Mouse (Mus musculus) kidney, adult 9 months (tissue): ENCODE measurements around the gene Nos1.
A peak's percentile ranks its signal among the peaks of the same experiment; 100 is the strongest.

Experiments used
- DNase-seq: peaks from one replicate; pipeline ENCODE4 v3.0.0; 2022

Gene Nos1

DNA sequence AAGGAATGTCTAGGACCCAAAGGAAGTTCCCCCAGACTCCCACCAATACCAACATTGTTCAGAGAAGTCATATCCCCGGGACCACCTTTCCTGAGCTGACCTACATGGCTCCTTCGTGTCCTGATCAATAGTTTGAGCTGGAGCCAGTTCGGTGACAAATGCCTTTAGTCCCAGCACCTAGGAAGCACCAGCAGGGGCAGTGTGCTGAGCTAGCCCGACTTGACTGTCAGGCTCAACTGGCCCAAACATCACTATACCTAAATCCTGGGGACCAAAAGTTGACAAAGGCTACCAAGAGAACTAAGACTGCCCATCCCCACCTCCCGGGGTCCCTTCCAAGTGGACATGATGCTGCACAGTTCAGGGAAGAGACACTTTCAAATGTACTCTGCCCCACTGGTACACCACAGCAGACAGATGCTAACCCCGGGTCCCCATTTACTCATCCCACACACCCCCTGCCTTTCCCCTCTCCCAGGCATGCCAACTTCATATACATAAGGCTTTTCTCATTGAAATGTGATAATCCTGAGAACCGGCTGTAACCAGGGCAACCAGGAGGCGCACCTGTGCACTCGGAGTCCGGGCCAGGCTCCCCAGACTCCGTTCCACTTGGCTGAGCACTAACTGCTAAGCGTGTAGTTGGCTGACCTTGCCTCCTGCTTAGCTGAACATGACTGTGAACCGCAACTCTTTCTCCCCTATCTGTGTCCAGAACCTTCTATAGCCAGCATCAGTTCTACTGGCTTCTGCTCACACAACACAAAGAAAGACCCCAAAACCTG, 120.3 kb downstream of the Nos1 start:
- DNase-seq: peak; percentile 44

DNA sequence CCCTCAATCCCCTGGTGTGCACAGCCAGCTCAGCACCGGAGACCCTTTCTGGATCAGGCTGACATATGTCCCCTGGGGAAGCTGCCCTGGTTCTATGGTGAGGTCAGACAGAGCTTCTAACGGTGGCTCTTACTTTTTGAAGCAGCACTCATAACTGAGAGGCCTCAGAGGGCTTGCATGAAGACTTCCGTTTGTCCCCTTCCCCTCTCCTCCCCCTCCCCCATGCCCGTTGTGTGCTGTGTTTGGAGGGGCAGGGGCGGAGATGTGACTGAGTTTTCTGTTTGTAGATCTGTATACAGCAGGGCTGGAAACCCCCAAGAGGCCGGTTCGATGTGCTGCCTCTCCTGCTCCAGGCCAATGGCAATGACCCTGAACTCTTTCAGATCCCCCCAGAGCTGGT, 122.7 kb downstream of the Nos1 start:
- DNase-seq: no peak

DNA sequence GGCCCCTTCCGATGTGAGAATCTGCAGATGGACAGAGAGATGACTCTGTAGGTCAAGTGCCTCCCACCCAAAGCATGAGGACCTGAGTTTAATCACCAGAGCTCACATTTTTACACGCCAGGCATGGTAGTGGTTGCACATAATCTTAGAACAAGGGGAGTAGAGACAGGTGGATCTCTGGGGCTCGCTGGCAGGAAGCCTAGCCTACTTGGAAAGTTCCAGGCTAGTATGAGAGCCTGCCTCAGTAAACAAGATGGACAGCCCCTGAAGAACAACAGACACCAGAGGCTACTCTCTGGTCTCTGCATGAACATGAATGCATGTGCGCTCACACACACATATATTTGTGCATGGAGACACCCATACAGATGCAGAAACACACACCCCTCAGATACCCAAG, 124.9 kb downstream of the Nos1 start:
- no peak for DNase-seq

DNA sequence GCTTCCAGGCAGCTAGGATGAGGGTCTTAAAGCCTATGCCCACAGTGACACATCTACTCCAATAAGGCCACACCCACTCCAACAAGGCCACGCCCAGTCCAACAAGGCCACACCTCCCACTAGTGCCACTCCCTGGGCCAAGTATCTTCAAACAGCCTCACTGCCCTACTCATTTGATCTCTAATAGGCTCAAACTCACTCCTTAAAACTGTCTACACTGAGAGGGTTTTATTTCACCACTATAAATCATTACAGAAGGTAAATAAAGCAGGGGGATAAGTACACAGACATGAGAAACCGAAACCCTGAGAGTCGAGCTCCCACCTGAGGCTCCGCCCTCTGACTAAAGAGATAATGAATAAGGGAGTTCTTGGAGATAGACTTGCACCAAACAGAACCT, 128.7 kb downstream of the Nos1 start:
- DNase-seq: no peak

DNA sequence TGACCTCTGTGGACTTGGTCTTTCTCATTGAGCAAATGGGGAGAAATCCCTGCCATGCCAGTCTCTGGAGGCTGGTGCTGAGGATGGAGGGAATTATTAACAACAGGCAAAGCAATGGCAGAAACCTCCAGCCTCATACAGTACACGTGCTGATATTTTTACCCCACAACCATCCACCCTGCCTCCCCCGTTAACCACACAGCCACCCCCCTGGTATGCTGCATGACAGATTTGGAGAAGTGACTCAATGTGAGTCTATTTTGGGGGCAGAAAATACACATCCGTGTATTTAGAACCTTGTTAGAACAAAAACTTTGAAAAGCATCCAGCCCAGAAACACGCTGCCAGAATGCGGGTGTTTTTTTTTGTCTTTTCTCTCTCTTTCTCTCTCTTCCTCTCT, 135.5 kb downstream of the Nos1 start:
- no peak for DNase-seq

DNA sequence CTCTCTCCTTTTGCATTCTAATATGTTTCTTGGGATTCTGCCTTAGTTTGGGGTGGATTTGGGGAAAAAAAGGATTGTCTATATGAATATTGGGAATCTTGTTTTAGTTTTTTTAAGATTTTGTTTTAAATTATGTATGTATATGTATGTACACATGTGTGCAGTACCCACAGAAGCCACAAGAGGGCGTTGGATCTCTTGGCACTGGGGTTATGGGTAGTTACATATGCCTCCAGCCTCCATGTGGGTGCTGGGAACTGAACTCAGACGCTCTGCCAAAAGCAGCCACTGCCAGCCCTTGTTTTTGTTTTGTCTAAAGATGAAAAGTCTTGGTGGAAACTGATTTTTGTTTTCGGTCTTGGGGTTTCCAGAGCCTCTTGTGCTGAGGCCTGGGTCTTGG, 136.1 kb downstream of the Nos1 start:
- no peak for DNase-seq

DNA sequence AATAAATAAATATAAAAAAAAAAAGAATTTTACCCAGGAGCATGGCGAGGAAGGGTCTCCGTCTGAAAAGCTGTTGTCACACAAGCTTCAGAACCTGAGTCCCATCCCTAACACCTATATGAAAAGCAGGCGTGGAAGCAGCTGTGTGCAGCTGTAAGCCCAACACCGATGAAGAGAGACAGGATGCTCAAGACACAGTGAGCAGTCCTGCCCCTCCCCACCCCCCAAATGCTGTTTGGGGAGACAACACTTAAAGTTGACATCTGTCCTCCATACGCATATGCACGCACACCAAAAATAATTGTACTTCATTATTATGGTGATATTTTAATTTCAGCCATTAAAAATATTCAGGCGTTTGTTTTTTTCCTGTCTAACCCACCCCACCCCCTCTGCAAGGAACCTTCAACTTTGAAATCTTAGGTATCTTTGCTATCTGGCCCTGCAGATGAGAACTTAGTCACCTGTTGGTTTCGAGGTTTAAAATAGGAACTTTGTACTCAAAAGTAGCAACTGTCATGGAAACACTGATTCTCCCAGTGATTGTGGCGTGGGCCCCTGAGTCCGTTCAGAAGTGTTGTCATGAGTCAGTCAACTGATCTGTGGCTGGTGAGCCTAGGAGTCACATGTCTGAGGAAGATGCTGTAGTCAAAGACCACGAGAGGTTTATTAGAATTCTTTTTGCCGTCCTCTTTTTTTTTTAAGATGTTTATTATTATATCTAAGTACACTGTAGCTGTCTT, 141.1 kb downstream of the Nos1 start:
- DNase-seq: no peak

DNA sequence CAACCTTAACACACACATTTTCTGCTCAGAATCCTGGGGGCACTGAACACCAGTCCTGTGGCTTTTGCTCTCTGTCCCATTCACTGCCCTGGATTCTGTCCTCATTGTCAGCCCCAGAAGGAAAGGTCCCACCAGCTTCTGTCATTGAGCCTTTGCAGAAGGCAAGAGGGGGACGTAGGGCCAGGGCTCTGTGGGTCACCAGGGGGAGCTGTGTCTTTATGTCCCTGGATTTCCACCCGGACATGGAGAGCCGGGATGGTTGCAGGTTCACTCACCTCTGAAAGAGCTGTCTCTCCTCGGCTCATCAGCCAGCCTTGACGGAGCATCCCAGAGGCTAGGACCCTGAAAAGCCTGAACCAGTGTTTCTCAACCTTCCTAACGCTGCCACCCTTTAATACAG, 142.9 kb downstream of the Nos1 start:
- no peak for DNase-seq

DNA sequence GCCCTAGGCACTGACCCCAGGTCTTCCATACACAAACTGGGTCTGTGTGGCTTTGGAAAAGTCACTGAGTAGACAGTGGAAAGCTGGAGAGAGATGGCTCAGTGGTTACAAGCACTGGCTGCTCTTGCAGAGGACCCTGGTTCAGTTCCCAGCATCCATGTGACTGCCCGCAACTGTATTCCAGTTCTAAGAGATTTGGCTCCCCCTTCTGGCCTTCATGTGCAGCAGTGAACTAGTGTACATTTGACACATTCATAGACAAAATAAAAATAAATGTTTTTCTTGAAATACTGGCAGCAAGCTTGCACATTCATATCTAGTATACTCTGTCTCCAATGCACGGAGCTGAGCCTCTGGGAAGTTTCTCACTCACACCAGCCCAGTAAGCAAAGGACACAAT, 147.7 kb downstream of the Nos1 start:
- no peak for DNase-seq

DNA sequence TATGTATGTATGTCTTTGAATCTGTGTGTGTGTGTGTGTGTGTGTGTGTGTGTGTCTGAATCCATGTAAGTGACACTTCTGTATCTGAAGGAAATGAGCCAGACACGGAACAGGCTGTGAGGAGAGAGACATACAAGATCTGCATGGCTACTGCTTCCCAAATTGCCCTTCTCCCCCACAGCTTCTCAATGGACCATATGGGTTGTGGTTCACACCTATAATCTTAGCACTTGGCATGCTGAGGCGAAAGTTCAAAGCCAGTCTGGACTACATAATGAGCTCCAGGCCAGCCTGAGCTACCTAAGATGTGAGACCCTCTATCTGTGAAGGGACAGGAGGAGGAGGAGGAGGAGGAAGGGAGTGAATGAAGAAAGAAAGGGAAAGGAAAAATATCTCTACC, 151.4 kb downstream of the Nos1 start:
- DNase-seq: no peak

DNA sequence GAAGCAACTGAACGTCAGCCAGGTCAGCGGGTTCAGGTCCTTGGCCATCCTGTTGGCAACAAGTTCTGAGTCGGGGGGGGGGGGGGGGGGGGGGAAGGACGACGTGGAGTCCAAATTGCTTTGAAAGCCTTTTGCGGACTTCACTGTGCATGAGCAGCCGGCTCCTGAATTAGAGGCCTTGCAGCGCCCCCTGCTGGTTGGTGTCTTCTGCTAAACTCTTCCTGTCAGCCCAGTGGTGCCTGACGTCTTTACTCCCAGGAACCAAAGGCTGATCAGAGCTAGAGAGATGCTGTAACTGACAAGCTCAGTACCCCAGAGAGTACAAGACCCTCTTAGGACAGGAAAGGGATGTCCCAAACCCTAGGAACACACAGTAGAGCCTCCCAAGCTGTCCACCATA, 152.0 kb downstream of the Nos1 start:
- peak; percentile 83 for DNase-seq

DNA sequence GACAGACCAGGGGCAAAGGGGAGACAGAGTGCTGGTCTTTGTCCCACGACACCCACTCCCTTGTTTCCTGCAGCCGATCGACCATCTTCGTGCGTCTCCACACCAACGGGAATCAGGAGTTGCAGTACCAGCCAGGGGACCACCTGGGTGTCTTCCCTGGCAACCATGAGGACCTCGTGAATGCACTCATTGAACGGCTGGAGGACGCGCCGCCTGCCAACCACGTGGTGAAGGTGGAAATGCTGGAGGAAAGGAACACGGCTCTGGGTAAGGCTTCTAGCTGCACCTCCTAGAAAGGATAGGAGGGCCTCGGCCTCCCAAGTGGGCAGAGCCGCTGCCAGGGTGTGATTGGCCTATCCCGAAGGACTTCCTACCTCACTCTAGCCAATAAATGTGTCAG, 155.5 kb downstream of the Nos1 start:
- no peak for DNase-seq

DNA sequence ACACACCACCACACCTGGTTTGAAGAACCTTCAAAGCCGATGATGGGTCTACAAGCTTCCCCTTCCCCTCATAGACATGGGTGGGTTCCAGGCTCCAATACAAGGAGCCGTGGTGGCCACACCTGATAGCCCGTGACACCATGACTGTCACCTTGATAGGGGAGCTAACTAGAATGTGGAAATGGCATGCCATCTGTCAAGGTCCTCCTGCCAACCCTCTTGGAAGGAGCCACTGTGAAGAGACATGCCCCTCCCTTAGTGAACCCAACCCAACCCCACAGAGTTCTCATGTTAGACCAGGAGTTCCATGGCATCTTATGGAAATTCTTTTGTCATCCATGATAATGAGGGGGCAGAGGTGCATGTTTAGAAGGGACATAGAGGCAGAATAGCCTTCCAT, 156.4 kb downstream of the Nos1 start:
- no peak for DNase-seq

DNA sequence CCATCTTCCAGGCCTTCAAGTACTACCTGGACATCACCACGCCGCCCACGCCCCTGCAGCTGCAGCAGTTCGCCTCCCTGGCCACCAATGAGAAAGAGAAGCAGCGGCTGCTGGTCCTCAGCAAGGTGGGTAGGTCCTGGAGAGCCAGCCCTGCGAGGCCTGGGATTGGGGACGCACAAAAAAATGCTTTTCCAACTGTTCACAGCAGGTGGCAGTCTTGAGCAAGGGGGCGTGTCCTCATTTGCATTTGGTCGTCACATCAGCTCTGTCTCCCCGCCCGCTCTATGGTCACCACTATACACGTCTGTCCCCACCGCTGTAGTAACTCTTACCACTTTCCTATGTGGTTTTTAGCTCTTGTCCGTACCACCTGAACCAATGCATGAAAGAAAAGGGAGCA, 157.3 kb downstream of the Nos1 start:
- peak; percentile 63 for DNase-seq

DNA sequence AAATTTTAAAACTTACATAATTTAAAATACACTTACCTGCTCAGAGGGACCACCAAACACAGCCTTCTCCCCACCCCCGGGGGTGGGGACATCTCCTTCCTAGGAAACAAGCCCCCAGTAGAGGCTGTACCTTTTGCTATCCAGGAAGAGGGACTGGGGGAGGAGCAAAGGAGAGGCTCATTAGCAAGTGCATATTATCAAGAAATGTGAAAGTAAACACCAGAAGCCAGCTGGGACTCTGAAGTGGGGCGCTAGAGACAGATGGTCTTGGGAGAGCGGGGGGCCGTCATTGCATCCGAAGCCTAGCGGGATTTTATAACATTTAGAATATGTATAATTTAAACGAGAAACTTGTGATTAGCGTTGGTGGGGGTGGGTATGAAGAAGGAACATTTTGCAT, 158.6 kb downstream of the Nos1 start:
- no peak for DNase-seq

DNA sequence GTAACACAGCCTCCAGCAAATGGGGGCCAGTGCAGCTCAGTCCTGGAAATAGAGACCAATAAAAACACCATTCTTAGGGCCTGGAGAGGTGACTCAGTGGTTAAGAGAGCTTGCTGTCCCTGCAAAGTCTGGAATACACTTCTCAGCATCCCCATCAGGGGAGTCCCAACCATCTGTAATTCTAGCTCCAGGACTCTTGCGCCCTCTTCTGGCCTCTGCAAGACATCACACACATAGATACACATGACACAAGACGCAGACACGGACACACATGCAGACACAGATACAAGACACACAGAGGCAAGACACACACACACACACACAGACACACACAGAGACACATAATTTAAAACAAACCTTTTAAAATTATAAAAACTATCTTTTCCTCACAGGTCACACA, 160.7 kb downstream of the Nos1 start:
- DNase-seq: no peak

DNA sequence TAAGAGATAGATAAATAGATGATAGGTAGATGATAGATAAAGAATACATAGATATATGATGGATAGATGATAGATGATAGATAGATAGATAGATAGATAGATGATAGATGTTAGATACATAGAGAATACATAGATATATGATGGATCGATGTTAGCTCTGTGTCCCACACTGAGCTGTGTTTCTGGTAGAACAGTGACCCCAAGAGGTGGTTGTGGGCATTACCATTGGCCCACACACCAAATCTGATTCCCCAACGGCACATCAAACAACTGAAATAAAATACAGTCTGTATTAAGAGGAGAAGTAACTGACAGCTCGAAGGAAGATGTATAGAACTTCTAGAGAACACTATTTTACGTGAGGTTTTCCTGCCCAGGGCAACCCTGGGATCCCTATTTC, 165.8 kb downstream of the Nos1 start:
- peak; percentile 59 for DNase-seq

DNA sequence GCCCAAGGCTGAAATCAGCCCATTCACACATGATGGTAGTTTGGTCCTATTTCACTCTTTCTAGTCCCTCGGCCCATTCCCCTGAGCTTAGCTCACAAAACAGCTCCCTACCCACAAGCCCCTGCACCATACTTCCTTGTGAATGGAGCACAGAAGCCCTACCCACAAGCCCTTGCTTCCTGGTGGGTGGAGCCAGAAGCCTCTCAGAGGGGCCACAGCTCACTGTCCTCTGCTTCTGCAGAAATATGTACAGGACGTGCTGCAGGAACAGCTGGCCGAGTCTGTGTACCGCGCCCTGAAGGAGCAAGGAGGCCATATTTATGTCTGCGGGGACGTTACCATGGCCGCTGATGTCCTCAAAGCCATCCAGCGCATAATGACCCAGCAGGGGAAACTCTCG, 168.6 kb downstream of the Nos1 start:
- no peak for DNase-seq

DNA sequence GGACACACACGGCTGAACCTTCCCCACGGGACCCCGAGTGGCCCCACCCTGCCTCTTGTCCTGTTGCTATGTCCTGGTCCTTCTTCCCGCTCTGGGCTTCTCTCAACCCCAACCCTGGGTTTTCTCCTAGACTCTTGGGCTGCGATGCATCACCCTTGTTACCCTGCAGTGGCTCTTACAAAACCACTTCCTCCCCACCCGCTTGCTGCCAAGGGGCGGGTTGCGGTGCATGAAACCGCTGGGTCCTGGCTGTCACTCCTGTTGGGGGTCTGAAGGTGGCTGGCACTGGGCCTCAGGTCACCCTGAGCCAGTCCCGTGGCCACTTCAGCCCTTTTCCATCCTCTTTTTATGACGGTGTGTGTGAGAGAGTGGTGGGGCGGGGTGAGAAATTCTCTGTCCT, 173.1 kb downstream of the Nos1 start:
- no peak for DNase-seq

DNA sequence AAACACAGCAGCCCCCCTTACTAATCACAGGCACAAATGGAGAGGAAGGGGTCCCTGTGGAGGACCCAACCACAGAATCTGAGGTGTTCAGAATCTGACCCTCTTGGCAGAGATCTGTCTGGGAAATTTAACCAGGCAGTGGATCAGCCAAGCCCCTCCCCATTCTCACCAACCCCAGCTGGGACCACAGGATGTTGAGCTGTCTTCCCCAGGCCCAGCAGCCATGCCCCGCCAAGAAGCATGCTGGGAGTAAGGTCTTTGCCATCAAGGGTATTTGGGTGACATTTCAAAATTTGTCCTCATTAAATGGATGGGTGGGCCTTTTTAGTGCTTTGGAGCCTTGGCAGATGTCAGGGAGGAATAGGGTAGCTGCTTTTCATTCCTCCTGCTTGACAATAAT, 173.6 kb downstream of the Nos1 start:
- DNase-seq: no peak

DNA sequence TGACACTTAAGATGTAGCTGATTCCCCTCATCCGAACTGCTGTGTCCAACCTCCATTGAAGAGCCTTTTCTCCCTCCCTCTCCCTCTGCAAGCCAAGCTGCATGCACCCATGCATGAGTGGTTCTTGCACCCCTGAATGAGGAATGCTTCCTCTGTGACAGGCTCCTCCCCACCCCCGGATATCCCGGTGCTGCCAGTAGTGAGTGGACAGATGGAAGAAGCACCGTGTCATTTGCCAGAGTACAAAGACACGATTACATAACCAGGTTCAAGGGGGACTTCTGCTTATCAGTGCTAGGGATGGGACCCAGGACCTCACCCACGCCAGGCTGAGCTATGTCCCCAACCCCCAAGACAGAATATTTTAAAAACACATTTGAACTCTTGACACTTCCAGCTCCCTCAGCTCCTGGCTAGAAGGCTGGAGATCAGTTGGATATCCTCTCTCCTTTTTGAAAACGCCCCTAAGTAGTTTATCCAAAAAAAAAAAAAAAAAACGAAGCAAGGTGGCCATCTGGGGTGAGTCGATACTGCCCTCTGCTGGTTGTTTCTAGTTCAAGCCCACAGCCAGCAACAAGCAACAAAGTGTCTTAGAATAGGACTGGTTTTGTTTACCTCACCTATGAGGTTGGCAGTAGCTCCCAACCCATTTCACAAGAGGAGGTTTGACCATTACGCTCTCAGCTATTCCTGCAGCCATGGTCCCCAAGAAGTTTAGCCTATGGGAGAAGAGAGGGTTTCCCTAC, 175.0 kb downstream of the Nos1 start:
- peak; percentile 64 for DNase-seq

DNA sequence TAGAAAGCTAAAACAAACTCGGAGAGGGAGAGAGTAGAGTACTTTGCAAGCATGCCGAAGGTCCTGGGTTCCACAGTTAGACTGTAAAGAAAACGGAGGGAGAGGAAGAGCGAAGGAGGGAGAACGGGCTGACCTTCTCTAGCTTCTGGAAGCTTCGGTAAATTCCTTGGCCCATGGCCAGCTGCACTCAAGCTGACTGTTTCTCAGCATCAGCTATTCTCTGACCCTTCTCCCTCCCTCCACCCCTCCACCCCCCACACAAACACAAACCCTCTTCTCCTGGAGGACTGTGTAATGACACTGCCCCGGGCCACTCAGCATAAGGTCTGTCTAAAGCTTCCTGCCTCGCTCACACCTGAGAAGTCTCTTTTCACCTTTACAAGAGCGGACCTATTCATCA, 183.9 kb downstream of the Nos1 start:
- DNase-seq: peak; percentile 45

DNA sequence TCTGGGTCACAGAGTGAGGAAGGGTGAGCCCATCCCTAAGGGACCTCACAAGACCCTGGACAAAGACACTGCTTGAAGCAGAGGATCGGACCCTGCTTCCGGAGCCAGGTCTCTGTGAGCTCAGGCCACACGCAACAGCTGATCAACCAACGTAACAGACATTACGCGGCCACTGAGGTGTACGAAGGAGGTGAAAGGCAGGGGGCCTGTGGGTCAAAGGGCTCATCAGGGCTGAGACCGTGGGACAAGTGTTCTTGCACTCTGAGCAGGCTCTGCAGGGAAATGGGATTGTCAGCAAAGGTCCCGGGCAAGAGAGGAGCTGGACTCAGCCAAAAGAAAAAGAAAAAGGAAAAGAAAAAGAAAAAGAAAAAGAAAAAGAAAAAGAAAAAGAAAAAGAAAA, 186.1 kb downstream of the Nos1 start:
- DNase-seq: peak; percentile 43

DNA sequence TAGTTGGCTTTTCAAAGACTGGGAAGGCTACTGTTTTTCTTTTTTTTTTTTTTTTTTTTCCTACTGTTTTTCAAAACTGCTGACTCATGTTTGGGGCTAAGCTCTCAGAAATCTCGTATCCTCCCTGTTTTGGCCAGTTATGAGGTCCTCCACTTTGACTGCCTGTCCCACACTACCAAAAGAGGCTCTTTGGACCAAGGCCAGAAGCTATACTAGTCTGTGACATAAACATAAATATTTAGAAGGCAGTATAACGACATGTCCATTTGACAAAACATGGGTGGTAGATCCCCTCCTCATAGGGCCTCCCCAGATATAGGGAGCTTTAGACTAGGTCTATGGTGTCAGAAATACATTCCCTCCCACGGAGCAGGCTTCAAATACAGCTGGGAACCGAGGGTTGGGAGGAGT, 186.8 kb downstream of the Nos1 start:
- no peak for DNase-seq
